Mouse (Mus musculus): ENCODE results near the gene Agpat1.

DNA sequence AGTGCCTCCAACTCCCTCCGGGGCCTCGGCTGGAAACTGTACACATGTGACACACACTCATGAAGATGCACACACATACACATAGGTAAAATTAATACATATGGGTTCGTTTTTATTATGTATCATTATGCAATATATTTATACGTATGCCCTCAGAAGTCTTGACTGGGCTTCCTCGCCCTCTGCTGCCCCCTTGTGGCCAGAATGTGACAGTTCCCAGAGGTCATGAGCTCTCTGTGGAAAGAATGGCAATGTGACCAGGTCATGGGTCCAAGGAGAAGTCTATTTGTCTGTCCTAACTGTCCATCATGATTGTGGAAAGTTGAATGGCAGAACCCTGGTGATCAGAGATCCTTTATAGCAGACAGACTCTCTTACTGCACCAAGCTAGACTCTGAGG, 48.6 kb upstream of the Agpat1 start:
- TF ChIP-seq GATA1 (IDR thresholded peaks at IDR 0.05; ENCODE audit: borderline replicate concordance, low read length) (no peak), FLI1 (IDR thresholded peaks at IDR 0.05; ENCODE audit: low read length) (no peak)

Measured in megakaryocyte, embryonic 14.5 days (primary cell).